Mouse (Mus musculus): Measurements from ENCODE around the gene Rnf208. TPM values are rescaled to one million over a fixed set of nuclear protein-coding genes. Genes with fewer than 3 reads are reported as not detected.

Gene Rnf208
- polyA plus RNA-seq, 1 experiment from 2014 or later, result 24.2 TPM

DNA sequence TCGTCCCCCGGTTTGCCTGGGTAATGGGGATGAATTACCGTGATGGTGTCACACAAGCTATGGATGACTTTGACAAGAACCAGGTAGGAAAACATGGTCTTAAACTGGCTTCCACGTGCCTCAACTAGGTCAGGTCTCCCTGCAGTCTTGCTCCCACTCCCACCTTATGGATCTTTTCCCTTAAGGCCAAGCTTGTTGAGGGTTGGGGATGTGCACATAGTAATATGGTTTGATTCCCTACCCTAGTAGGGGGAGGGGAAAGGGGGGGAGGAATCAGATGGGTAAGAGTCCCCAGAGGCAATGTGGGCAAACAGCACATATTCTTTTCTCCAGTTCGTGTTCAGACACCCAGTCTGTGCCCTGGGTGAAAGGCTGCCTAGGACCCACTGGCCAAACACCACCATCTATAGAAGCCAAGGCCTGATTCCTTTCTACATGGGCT is 20.7 kb upstream of the Rnf208 start:
- Histone ChIP-seq H3K4me3 (replicated peaks; ENCODE audit: low read depth, low read length) (no peak overlapping the region), H3K4me1 (replicated peaks; ENCODE audit: insufficient read depth, low read length) (peaks cover 6% of the 10 kb centered on the region), H3K27ac (no peak overlapping the region), H3K27me3 (ENCODE audit: insufficient read depth, low read length) (no peaks in the 10 kb centered on the region), H3K4me2 (ENCODE audit: low read length) (no peak overlapping the region), H3K36me3 (ENCODE audit: insufficient read depth, low read length) (0 out of 2 replicates have a peak, but pooled peaks cover 4% of the 10 kb centered on the region), H3K9me3 (replicated peaks; ENCODE audit: low read length) (no peaks in the 10 kb centered on the region), H3K9ac (ENCODE audit: low read depth, low read length) (no peak overlapping the region)
- DNase-seq (ENCODE audit: low spot score), result no peak
- TF ChIP-seq CTCF (IDR thresholded peaks at IDR 0.05; ENCODE audit: low read depth), result no peak
- 72% methylated on average over 5 of the region's 5 CpGs for WGBS
- no peak for ATAC-seq (replicated peaks; ENCODE audit: low FRiP score, low read depth)

DNA sequence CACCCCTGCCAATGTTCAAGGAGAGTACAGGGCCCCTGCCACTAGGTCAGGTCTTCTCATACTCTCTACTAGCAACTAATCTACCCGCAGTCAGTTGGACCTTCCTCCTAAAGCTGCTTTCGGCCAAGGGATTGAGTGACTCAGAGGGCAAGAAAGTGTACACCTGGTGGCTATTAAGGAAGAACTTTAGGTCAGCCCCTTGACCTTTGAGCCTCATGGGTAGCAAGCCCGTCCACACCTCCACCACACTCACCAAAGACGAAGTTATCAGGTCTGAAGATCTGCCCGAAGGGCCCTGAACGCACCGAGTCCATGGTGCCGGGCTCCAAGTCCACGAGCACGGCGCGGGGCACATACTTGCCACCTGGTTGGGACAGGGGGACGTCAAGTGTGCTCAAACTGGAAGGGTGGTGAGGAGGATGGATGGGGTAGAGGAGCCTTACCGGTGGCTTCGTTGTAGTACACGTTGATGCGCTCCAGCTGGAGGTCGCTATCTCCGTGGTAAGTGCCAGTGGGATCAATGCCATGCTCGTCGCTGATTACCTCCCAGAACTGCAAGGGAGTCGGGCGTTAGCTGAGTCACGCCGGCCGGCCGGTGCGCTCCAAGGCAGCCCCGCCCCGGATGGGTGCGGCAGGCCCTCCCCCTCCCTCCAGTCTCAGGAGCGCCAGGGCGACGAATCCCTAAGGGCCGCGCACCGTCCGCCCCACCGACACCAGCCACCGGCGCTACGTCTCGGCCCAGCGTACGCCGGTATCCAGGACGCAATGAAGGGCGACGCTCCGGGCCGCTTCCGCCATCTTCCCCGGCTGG is 18.2 kb upstream of the Rnf208 start:
- H3K4me1 ChIP-seq (replicated peaks; ENCODE audit: insufficient read depth, low read length), result peaks cover 15% of the 10 kb centered on the region
- DNase-seq (ENCODE audit: low spot score), result peak; percentile 77
- peak; percentile 47 for ATAC-seq (replicated peaks; ENCODE audit: low FRiP score, low read depth)
- no peak for TF ChIP-seq CTCF (IDR thresholded peaks at IDR 0.05; ENCODE audit: low read depth)
- H3K27ac ChIP-seq, result peak overlapping the region; percentile 97
- peak overlapping the region; percentile 83 for H3K4me3 ChIP-seq (replicated peaks; ENCODE audit: low read depth, low read length)
- peak overlapping the region; percentile 89 for H3K9ac ChIP-seq (ENCODE audit: low read depth, low read length)
- 0 out of 2 replicates have a peak, but pooled peaks cover 4% of the 10 kb centered on the region for H3K36me3 ChIP-seq (ENCODE audit: insufficient read depth, low read length)
- H3K27me3 ChIP-seq (ENCODE audit: insufficient read depth, low read length), result no peaks in the 10 kb centered on the region
- H3K9me3 ChIP-seq (replicated peaks; ENCODE audit: low read length), result no peaks in the 10 kb centered on the region
- peak overlapping the region; percentile 91 for H3K4me2 ChIP-seq (ENCODE audit: low read length)
- 2% methylated on average over 52 of the region's 53 CpGs for WGBS

DNA sequence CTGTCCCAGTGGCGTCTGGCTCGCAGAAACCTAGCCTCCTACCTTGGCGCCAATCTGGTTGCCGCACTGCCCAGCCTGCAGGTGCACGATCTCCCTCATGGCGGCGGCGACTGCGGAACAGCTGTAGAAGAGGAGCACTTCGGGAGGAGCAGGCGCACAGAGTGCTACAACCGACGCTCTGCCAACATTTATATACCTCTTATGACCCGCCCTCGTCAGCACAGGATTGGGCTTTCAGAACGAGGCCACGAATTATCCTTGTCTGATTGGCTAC is 17.6 kb upstream of the Rnf208 start, which contains the start of gene Tubb4b:
Gene Tubb4b (minus strand): TSS at position 211 of the 274 bp plus-strand sequence.
- under 1% methylated on average over 17 of the region's 17 CpGs for WGBS
- peak within 1 kb of the TSS; percentile 83 for H3K4me3 ChIP-seq (replicated peaks; ENCODE audit: low read depth, low read length)
- no peak for ATAC-seq (replicated peaks; ENCODE audit: low FRiP score, low read depth)
- no peaks in the 10 kb centered on the region for H3K9me3 ChIP-seq (replicated peaks; ENCODE audit: low read length)
- H3K27me3 ChIP-seq (ENCODE audit: insufficient read depth, low read length), result no peaks in the 10 kb centered on the region
- TF ChIP-seq CTCF (IDR thresholded peaks at IDR 0.05; ENCODE audit: low read depth), result peak; percentile 22; the same call in 1 of the 2 replicates
- H3K4me1 ChIP-seq (replicated peaks; ENCODE audit: insufficient read depth, low read length), result peaks cover 18% of the 10 kb centered on the region
- no peak for DNase-seq (ENCODE audit: low spot score)
- peak within 1 kb of the TSS; percentile 97 for H3K27ac ChIP-seq
- H3K36me3 ChIP-seq (ENCODE audit: insufficient read depth, low read length), result 0 out of 2 replicates have a peak, but pooled peaks cover 4% of the 10 kb centered on the region
- peak within 1 kb of the TSS; percentile 89 for H3K9ac ChIP-seq (ENCODE audit: low read depth, low read length)
- H3K4me2 ChIP-seq (ENCODE audit: low read length), result peak within 1 kb of the TSS; percentile 91

DNA sequence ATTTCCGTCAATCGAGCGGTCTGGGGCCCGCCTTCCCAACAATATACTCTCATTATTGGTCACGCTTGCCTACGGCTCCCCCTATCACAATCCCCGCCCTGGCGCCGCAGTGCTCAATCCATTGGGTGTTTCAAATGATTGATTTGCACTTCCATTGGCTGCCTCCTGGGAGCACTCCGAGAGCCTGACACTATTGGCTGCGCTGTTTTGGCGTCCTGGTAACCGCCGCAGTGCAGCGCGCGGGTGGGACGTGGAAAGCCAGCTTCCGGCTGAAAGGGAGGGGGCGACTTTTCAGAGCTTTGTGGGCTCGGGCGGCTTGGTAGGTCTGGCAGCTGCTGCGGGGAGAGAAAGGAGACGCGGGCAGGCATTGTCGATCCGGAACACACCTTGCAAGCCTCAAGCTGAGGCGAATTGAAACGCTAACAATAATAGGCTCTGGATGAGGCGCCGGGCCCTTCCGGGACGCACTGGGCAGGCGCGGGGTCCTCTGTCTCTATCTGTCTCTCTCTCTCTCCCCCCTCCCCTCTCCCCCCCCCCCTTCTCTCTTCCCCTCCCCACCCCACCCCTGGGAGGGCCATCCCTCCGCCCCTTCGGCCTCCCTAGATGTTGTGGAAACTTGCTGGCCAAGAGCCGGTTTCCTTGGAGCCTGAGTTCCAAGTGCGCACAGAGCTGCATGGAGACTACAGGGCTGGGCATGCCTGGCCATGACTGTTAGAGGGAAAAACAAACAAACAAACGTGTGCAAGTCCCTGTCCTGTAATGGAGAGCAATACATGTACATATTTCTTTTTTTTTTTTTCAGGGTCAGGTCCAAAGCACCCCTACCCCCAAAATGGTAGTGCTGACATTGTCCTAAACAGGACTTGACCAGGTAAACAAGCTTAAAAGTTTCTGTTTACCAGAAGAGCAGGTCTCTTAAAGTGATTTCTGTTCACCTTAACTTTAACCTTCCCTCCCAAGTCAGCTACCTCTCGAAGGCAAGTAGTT is 17.0 kb upstream of the Rnf208 start:
- Histone ChIP-seq H3K4me3 (replicated peaks; ENCODE audit: low read depth, low read length) (peak overlapping the region; percentile 83), H3K27ac (peak overlapping the region; percentile 97), H3K9me3 (replicated peaks; ENCODE audit: low read length) (no peaks in the 10 kb centered on the region), H3K27me3 (ENCODE audit: insufficient read depth, low read length) (no peaks in the 10 kb centered on the region), H3K4me1 (replicated peaks; ENCODE audit: insufficient read depth, low read length) (peaks cover 18% of the 10 kb centered on the region), H3K4me2 (ENCODE audit: low read length) (peak overlapping the region; percentile 54), H3K9ac (ENCODE audit: low read depth, low read length) (peak overlapping the region; percentile 63), H3K36me3 (ENCODE audit: insufficient read depth, low read length) (0 out of 2 replicates have a peak, but pooled peaks cover 4% of the 10 kb centered on the region)
- peak; percentile 28 for TF ChIP-seq CTCF (IDR thresholded peaks at IDR 0.05; ENCODE audit: low read depth)
- ATAC-seq (replicated peaks; ENCODE audit: low FRiP score, low read depth), result peak; percentile 94
- DNase-seq (ENCODE audit: low spot score), result peak; percentile 100
- WGBS, result 2% methylated on average over 33 of the region's 41 CpGs

DNA sequence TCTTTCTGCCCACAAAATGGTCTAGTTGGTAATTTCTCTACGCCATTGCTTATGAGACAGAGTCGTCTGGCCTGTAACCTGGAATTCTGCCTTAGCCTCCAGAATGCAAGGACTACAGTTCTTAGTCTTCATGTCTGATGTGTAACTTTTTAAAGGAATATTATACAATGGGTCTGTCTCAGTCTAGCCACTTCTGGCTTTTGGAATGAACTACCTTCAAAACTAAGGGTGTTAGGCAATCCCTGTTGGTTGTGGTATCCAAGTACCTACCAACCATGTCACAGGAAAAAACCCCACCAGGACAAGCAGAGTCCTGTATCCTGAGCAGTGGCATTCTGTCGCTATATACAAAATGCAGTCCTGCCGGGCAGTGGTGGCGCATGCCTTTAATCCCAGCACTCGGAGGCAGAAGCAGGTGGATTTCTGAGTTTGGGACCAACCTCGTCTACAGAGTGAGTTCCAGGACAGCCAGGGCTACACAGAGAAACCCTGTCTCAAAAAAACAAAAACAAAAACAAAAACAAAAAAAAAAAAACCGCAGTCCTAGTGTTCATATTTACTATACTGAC is 16.2 kb upstream of the Rnf208 start:
- no peak for ATAC-seq (replicated peaks; ENCODE audit: low FRiP score, low read depth)
- Histone ChIP-seq H3K27me3 (ENCODE audit: insufficient read depth, low read length) (no peaks in the 10 kb centered on the region), H3K4me1 (replicated peaks; ENCODE audit: insufficient read depth, low read length) (peaks cover 18% of the 10 kb centered on the region), H3K9me3 (replicated peaks; ENCODE audit: low read length) (no peaks in the 10 kb centered on the region), H3K4me2 (ENCODE audit: low read length) (peak overlapping the region; percentile 54; the same call in 1 of the 2 replicates), H3K36me3 (ENCODE audit: insufficient read depth, low read length) (0 out of 2 replicates have a peak, but pooled peaks cover 4% of the 10 kb centered on the region), H3K27ac (peak overlapping the region; percentile 97), H3K9ac (ENCODE audit: low read depth, low read length) (peak overlapping the region; percentile 18; the same call in 1 of the 2 replicates), H3K4me3 (replicated peaks; ENCODE audit: low read depth, low read length) (no peak overlapping the region; the same call in 1 of the 2 replicates)
- DNase-seq (ENCODE audit: low spot score), result no peak
- WGBS, result 81% methylated on average over 8 of the region's 8 CpGs
- TF ChIP-seq CTCF (IDR thresholded peaks at IDR 0.05; ENCODE audit: low read depth), result no peak
